Mouse (Mus musculus) heart, adult 18-20 months (tissue): ENCODE data around the gene Elmo1. TPM values are rescaled to one million over a fixed set of nuclear protein-coding genes. Genes with fewer than 3 reads are reported as not detected.

Experiments
- DNase-seq, 2 experiments: peaks; one replicate each; pipeline ENCODE4 v3.0.0; 2021 to 2022; ENCODE audit warnings: mixed read lengths in 1 of 2
- total RNA-seq, 2 experiments: library from RNA; stranded (reverse); gene quantifications; 2 replicates each; pipeline ENCODE4 v1.2.3; 2021

Gene Elmo1
- total RNA-seq, 2 experiments from 2014 or later, result 7.6 to 9.1 TPM

GRCm38 (mm10) chr13:20386462-20387141 is 296.2 kb downstream of the Elmo1 start:
- peak; percentile 67 to 73 for DNase-seq

- DNase-seq, result no peak
These were observed 302.6 kb downstream of the Elmo1 start for GRCm38 (mm10) chr13:20392824-20393598.

- no peak for DNase-seq
These were observed 307.3 kb downstream of the Elmo1 start for GRCm38 (mm10) chr13:20397744-20398143.

GRCm38 (mm10) chr13:20398311-20398710 is 307.9 kb downstream of the Elmo1 start:
- DNase-seq, result peak; percentile 44 to 68

GRCm38 (mm10) chr13:20404530-20404929 is 314.1 kb downstream of the Elmo1 start:
- no peak for DNase-seq

- DNase-seq, result no peak
These were observed 316.2 kb downstream of the Elmo1 start for GRCm38 (mm10) chr13:20406470-20407213.

GRCm38 (mm10) chr13:20410306-20411101 is 320.1 kb downstream of the Elmo1 start:
- no peak for DNase-seq

GRCm38 (mm10) chr13:20416691-20417660 is 326.6 kb downstream of the Elmo1 start:
- no peak for DNase-seq

- no peak for DNase-seq
These were observed 340.6 kb downstream of the Elmo1 start for GRCm38 (mm10) chr13:20430998-20431397.

GRCm38 (mm10) chr13:20433221-20433858 is 342.9 kb downstream of the Elmo1 start:
- peak; percentile 28 to 31 for DNase-seq

- DNase-seq, result no peak
These were observed 343.7 kb downstream of the Elmo1 start for GRCm38 (mm10) chr13:20434071-20434470.

GRCm38 (mm10) chr13:20439488-20439887 is 349.1 kb downstream of the Elmo1 start:
- DNase-seq, result no peak

- no peak for DNase-seq
These were observed 360.5 kb downstream of the Elmo1 start for GRCm38 (mm10) chr13:20450831-20451353.

- DNase-seq, result no peak
These were observed 364.0 kb downstream of the Elmo1 start for GRCm38 (mm10) chr13:20454357-20454756.

GRCm38 (mm10) chr13:20460096-20460495 is 369.7 kb downstream of the Elmo1 start:
- no peak for DNase-seq

GRCm38 (mm10) chr13:20461616-20462015 is 371.2 kb downstream of the Elmo1 start:
- DNase-seq, result no peak

- DNase-seq, result no peak
These were observed 373.8 kb downstream of the Elmo1 start for GRCm38 (mm10) chr13:20464161-20464560.

GRCm38 (mm10) chr13:20467381-20467780 is 377.0 kb downstream of the Elmo1 start:
- DNase-seq, result no peak

GRCm38 (mm10) chr13:20471732-20472131 is 381.3 kb downstream of the Elmo1 start:
- peak; percentile 42 to 87 for DNase-seq

GRCm38 (mm10) chr13:20472301-20472831 is 382.0 kb downstream of the Elmo1 start:
- DNase-seq, result no peak
